Mouse (Mus musculus): ENCODE data around the gene Dnm3. TPM values are rescaled to one million over a fixed set of nuclear protein-coding genes. Genes with fewer than 3 reads are reported as not detected.

Gene Dnm3
- polyA plus RNA-seq, 1 experiment from 2014 or later = 27.8 TPM

- peaks cover 7% of the 10 kb centered on the region for H3K4me1 ChIP-seq
- no peak overlapping the region for H3K27ac ChIP-seq
- H3K9me3 ChIP-seq = no peaks in the 10 kb centered on the region
- whole genome bisulfite sequencing = 74% methylated on average over 5 of the region's 5 CpGs
- H3K27me3 ChIP-seq (replicated peaks) = no peaks in the 10 kb centered on the region
- H3K4me2 ChIP-seq (replicated peaks) = no peak overlapping the region
- H3K36me3 ChIP-seq = no peaks in the 10 kb centered on the region
- no peak overlapping the region for H3K4me3 ChIP-seq
- no peak for ATAC-seq (ENCODE audit: low FRiP score, low read depth)
- H3K9ac ChIP-seq = no peak overlapping the region
These were observed 262.1 kb downstream of the Dnm3 start for GRCm38 (mm10) chr1:162215743-162216142.

- Histone ChIP-seq H3K4me2 (replicated peaks) (no peak overlapping the region), H3K9me3 (no peaks in the 10 kb centered on the region), H3K9ac (no peak overlapping the region), H3K36me3 (no peaks in the 10 kb centered on the region), H3K4me1 (peaks cover 20% of the 10 kb centered on the region), H3K27me3 (replicated peaks) (no peaks in the 10 kb centered on the region), H3K27ac (no peak overlapping the region), H3K4me3 (no peak overlapping the region)
- no peak for ATAC-seq (ENCODE audit: low FRiP score, low read depth)
- WGBS = 88% methylated on average over 8 of the region's 8 CpGs
These were observed 264.8 kb downstream of the Dnm3 start for GRCm38 (mm10) chr1:162213066-162213465.

GRCm38 (mm10) chr1:162210529-162210928 is 267.3 kb downstream of the Dnm3 start:
- H3K4me2 ChIP-seq (replicated peaks) = no peak overlapping the region
- no peak overlapping the region for H3K4me3 ChIP-seq
- H3K27me3 ChIP-seq (replicated peaks) = no peaks in the 10 kb centered on the region
- H3K9me3 ChIP-seq = no peaks in the 10 kb centered on the region
- no peak overlapping the region for H3K27ac ChIP-seq
- H3K36me3 ChIP-seq = no peaks in the 10 kb centered on the region
- 29% methylated on average over 2 of the region's 2 CpGs for WGBS
- peaks cover 12% of the 10 kb centered on the region for H3K4me1 ChIP-seq
- no peak overlapping the region for H3K9ac ChIP-seq
- ATAC-seq (ENCODE audit: low FRiP score, low read depth) = no peak

GRCm38 (mm10) chr1:162209487-162210149 is 268.2 kb downstream of the Dnm3 start:
- H3K27ac ChIP-seq = no peak overlapping the region
- H3K36me3 ChIP-seq = no peaks in the 10 kb centered on the region
- peak; percentile 70 for ATAC-seq (ENCODE audit: low FRiP score, low read depth)
- WGBS = 24% methylated on average over 10 of the region's 10 CpGs
- H3K9ac ChIP-seq = no peak overlapping the region
- no peak overlapping the region for H3K4me3 ChIP-seq
- peaks cover 12% of the 10 kb centered on the region; the same call in 1 of the 2 replicates for H3K4me1 ChIP-seq
- no peaks in the 10 kb centered on the region for H3K27me3 ChIP-seq (replicated peaks)
- peak overlapping the region; percentile 23; the same call in 1 of the 2 replicates for H3K4me2 ChIP-seq (replicated peaks)
- no peaks in the 10 kb centered on the region for H3K9me3 ChIP-seq

GRCm38 (mm10) chr1:162209010-162209409 is 268.8 kb downstream of the Dnm3 start:
- no peaks in the 10 kb centered on the region for H3K9me3 ChIP-seq
- peak overlapping the region; percentile 23; the same call in 1 of the 2 replicates for H3K4me2 ChIP-seq (replicated peaks)
- H3K9ac ChIP-seq = no peak overlapping the region
- no peak overlapping the region for H3K4me3 ChIP-seq
- peaks cover 12% of the 10 kb centered on the region; the same call in 1 of the 2 replicates for H3K4me1 ChIP-seq
- ATAC-seq (ENCODE audit: low FRiP score, low read depth) = peak; percentile 54; the same call in 1 of the 2 replicates
- WGBS = 65% methylated on average over 9 of the region's 9 CpGs
- H3K27me3 ChIP-seq (replicated peaks) = no peaks in the 10 kb centered on the region
- no peaks in the 10 kb centered on the region for H3K36me3 ChIP-seq
- no peak overlapping the region for H3K27ac ChIP-seq

- no peak overlapping the region for H3K9ac ChIP-seq
- no peak for ATAC-seq (ENCODE audit: low FRiP score, low read depth)
- no peaks in the 10 kb centered on the region for H3K9me3 ChIP-seq
- no peaks in the 10 kb centered on the region for H3K36me3 ChIP-seq
- H3K4me1 ChIP-seq = peaks cover 12% of the 10 kb centered on the region; the same call in 1 of the 2 replicates
- H3K4me2 ChIP-seq (replicated peaks) = no peak overlapping the region
- H3K4me3 ChIP-seq = no peak overlapping the region
- no peaks in the 10 kb centered on the region for H3K27me3 ChIP-seq (replicated peaks)
- 63% methylated on average over 7 of the region's 7 CpGs for WGBS
- no peak overlapping the region for H3K27ac ChIP-seq
These were observed 270.2 kb downstream of the Dnm3 start for GRCm38 (mm10) chr1:162207708-162208043.

GRCm38 (mm10) chr1:162206998-162207707 is 270.7 kb downstream of the Dnm3 start:
- Histone ChIP-seq H3K4me2 (replicated peaks) (no peak overlapping the region), H3K9me3 (no peaks in the 10 kb centered on the region), H3K4me1 (peaks cover 12% of the 10 kb centered on the region; the same call in 1 of the 2 replicates), H3K36me3 (no peaks in the 10 kb centered on the region), H3K4me3 (no peak overlapping the region), H3K27ac (no peak overlapping the region), H3K9ac (no peak overlapping the region), H3K27me3 (replicated peaks) (no peaks in the 10 kb centered on the region)
- ATAC-seq (ENCODE audit: low FRiP score, low read depth) = no peak
- 70% methylated on average over 12 of the region's 12 CpGs for WGBS

GRCm38 (mm10) chr1:162202465-162203348 is 275.1 kb downstream of the Dnm3 start:
- Histone ChIP-seq H3K4me1 (no peaks in the 10 kb centered on the region; the same call in 1 of the 2 replicates), H3K9me3 (no peaks in the 10 kb centered on the region), H3K9ac (no peak overlapping the region), H3K36me3 (no peaks in the 10 kb centered on the region), H3K27ac (no peak overlapping the region), H3K27me3 (replicated peaks) (no peaks in the 10 kb centered on the region), H3K4me2 (replicated peaks) (0 out of 2 replicates have a peak overlapping the region, but pooled peaks have one; percentile 10), H3K4me3 (no peak overlapping the region)
- peak; percentile 65; the same call in 1 of the 2 replicates for ATAC-seq (ENCODE audit: low FRiP score, low read depth)
- WGBS = 39% methylated on average over 12 of the region's 12 CpGs

- Histone ChIP-seq H3K4me2 (replicated peaks) (no peak overlapping the region), H3K36me3 (no peaks in the 10 kb centered on the region), H3K4me1 (peaks cover 7% of the 10 kb centered on the region; the same call in 1 of the 2 replicates), H3K9me3 (no peaks in the 10 kb centered on the region), H3K9ac (no peak overlapping the region), H3K27me3 (replicated peaks) (no peaks in the 10 kb centered on the region), H3K4me3 (no peak overlapping the region), H3K27ac (no peak overlapping the region)
- 86% methylated on average over 6 of the region's 6 CpGs for WGBS
- ATAC-seq (ENCODE audit: low FRiP score, low read depth) = no peak
These were observed 277.4 kb downstream of the Dnm3 start for GRCm38 (mm10) chr1:162200446-162200845.

- Histone ChIP-seq H3K36me3 (no peaks in the 10 kb centered on the region), H3K4me1 (0 out of 2 replicates have a peak, but pooled peaks cover 7% of the 10 kb centered on the region), H3K27me3 (replicated peaks) (no peaks in the 10 kb centered on the region), H3K27ac (no peak overlapping the region), H3K4me2 (replicated peaks) (no peak overlapping the region), H3K9ac (no peak overlapping the region), H3K9me3 (no peaks in the 10 kb centered on the region), H3K4me3 (no peak overlapping the region)
- peak; percentile 87 for ATAC-seq (ENCODE audit: low FRiP score, low read depth)
- 62% methylated on average over 9 of the region's 9 CpGs for WGBS
These were observed 280.8 kb downstream of the Dnm3 start for GRCm38 (mm10) chr1:162196812-162197680.

- H3K4me1 ChIP-seq = peaks cover 20% of the 10 kb centered on the region
- 86% methylated on average over 4 of the region's 4 CpGs for WGBS
- H3K27me3 ChIP-seq (replicated peaks) = no peaks in the 10 kb centered on the region
- no peaks in the 10 kb centered on the region for H3K36me3 ChIP-seq
- H3K4me3 ChIP-seq = no peak overlapping the region
- no peak for ATAC-seq (ENCODE audit: low FRiP score, low read depth)
- H3K27ac ChIP-seq = no peak overlapping the region
- H3K4me2 ChIP-seq (replicated peaks) = no peak overlapping the region
- H3K9ac ChIP-seq = no peak overlapping the region
- H3K9me3 ChIP-seq = no peaks in the 10 kb centered on the region
These were observed 289.1 kb downstream of the Dnm3 start for GRCm38 (mm10) chr1:162188744-162189143.

All from neural tube, embryonic 12.5 days (tissue).